Mouse (Mus musculus) E14TG2a.4 (cell line): ENCODE results near the gene Pltp.
"Not testable (repeated sequence)": the region's sequence is repeated elsewhere in the genome, so short reads cannot be mapped to it uniquely, and the experiment has no call there.

Experiments
- CTCF ChIP-seq: conservative IDR thresholded peaks from 2 replicates; pipeline ENCODE4 v1.5.1; 2014; ENCODE audit warnings: low read length
- POU5F1 ChIP-seq: IDR thresholded peaks from 2 replicates; pipeline ENCODE4 v1.6.1; 2014; ENCODE audit warnings: low read length, borderline replicate concordance

DNA sequence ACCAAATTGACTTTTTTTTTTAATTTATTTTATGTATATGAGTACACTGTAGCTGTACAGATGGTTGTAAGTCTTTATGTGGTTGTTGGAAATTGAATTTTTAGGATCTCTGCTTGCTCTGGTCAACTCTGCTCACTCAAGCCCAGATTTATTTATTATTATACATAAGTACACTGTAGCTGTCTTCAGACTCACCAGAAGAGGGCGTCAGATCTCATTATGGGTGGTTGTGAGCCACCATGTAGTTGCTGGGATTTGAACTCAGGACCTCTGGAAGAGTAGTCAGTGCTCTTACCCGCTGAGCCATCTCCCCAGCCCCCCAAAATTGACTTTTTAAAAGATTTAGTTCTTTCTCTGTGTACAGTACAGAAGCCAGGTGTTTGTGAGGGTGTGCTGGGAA is 18.1 kb upstream of the Pltp start:
- not testable (repeated sequence) for TF ChIP-seq CTCF, POU5F1
